Mouse (Mus musculus) liver, adult 2 months (tissue): ENCODE measurements around the gene Dapk3.

Experiments used
- CTCF ChIP-seq: fragments of 200-500 bp; IDR thresholded peaks from 2 replicates; pipeline ENCODE4 v1.5.1; 2011; ENCODE audit warnings: low read depth, low read length, control low read depth
- POLR2A ChIP-seq: fragments of 200-500 bp; IDR thresholded peaks from 2 replicates; pipeline ENCODE4 v1.6.1; 2011; ENCODE audit warnings: low read length, control low read depth; ENCODE audit not compliant: insufficient read depth; ENCODE audit errors: extremely low read depth

GRCm38 (mm10) chr10:81200141-81200540, 17.3 kb downstream of the Dapk3 start:
- no peak for TF ChIP-seq POLR2A
- no peak for TF ChIP-seq CTCF
